Mouse (Mus musculus) kidney, adult 9 months (tissue): ENCODE measurements at regions not wholly inside any gene's neighbourhood (a gene's known extent, or its start where the extent isn't known, plus 50 kb on each side); places are given as distances from the start of the nearest gene placed in this dataset.

ENCODE experiments used
- DNase-seq: peaks from one replicate; pipeline ENCODE4 v3.0.0; 2022

GRCm38 (mm10) chr5:129449931-129450573 is 51.0 kb upstream of the Sfswap start:
- DNase-seq, result no peak
